Mouse (Mus musculus) myocyte (in vitro differentiated cells): Measurements from ENCODE around the gene Frmd4a. TPM values are rescaled to one million over a fixed set of nuclear protein-coding genes. Genes with fewer than 3 reads are reported as not detected.
A peak's percentile ranks its signal among the peaks of the same experiment; 100 is the strongest.

Experiments used
- H3K27me3 ChIP-seq: one replicate; pipeline ENCODE4 v1.6.1; 2011; ENCODE audit not compliant: control insufficient read depth, insufficient read depth, insufficient read length
- H3K36me3 ChIP-seq: one replicate; pipeline ENCODE4 v1.6.1; 2011; ENCODE audit not compliant: control insufficient read depth, insufficient read depth
- H3K4me2 ChIP-seq: one replicate; pipeline ENCODE4 v1.6.1; 2011; ENCODE audit warnings: low read depth, control low read depth
- H3K4me3 ChIP-seq: one replicate; pipeline ENCODE4 v1.5.1; 2011; ENCODE audit warnings: mild to moderate bottlenecking, control low read depth, moderate library complexity
- H3K79me2 ChIP-seq: one replicate; pipeline ENCODE4 v1.6.1; 2011; ENCODE audit not compliant: control insufficient read depth, insufficient read depth
- H3ac ChIP-seq: one replicate; pipeline ENCODE4 v1.6.1; 2011; ENCODE audit not compliant: control insufficient read depth, insufficient read length
- CEBPB ChIP-seq: IDR thresholded peaks from 2 replicates; pipeline ENCODE4 v1.6.1; 2011; ENCODE audit warnings: mild to moderate bottlenecking, moderate library complexity; ENCODE audit not compliant: poor library complexity, insufficient read depth, severe bottlenecking
- E2F4 ChIP-seq: IDR thresholded peaks from one replicate; pipeline ENCODE4 v1.6.1; 2011; ENCODE audit warnings: mild to moderate bottlenecking, control low read depth, moderate library complexity; ENCODE audit not compliant: insufficient read depth
- MAX ChIP-seq: IDR thresholded peaks from one replicate; pipeline ENCODE4 v1.6.1; 2011; ENCODE audit warnings: low read depth, mild to moderate bottlenecking, control low read depth
- MYOD1 ChIP-seq, 3 experiments: IDR thresholded peaks; one replicate each; pipeline ENCODE4 v1.6.1; 2011; ENCODE audit warnings: control low read depth in 2 of 3, low read depth in 2 of 3, mild to moderate bottlenecking in 2 of 3, moderate library complexity in 1 of 3; ENCODE audit not compliant: insufficient read length in 2 of 3, control insufficient read depth in 1 of 3
- MYOG ChIP-seq, 3 experiments: IDR thresholded peaks; one replicate each; pipeline ENCODE4 v1.6.1; 2011; ENCODE audit warnings: control low read depth in 2 of 3, low read depth in 2 of 3, mild to moderate bottlenecking in 2 of 3; ENCODE audit not compliant: insufficient read length in 2 of 3, control insufficient read depth in 1 of 3, insufficient read depth in 1 of 3
- POLR2A ChIP-seq: IDR thresholded peaks from one replicate; pipeline ENCODE4 v1.6.1; 2011; ENCODE audit warnings: low read depth, mild to moderate bottlenecking, control low read depth, moderate library complexity; ENCODE audit not compliant: insufficient read length
- POLR2AphosphoS2 ChIP-seq: IDR thresholded peaks from one replicate; pipeline ENCODE4 v1.6.1; 2011; ENCODE audit warnings: low read depth, control low read depth; ENCODE audit not compliant: insufficient read length
- REST ChIP-seq: IDR thresholded peaks from one replicate; pipeline ENCODE4 v1.6.1; 2011; ENCODE audit warnings: mild to moderate bottlenecking, control low read depth, moderate library complexity; ENCODE audit not compliant: insufficient read depth, insufficient read length
- SRF ChIP-seq: IDR thresholded peaks from one replicate; pipeline ENCODE4 v1.6.1; 2011; ENCODE audit warnings: low read depth; ENCODE audit not compliant: control insufficient read depth, insufficient read length
- TCF12 ChIP-seq: IDR thresholded peaks from one replicate; pipeline ENCODE4 v1.6.1; 2011; ENCODE audit warnings: mild to moderate bottlenecking, control low read depth; ENCODE audit not compliant: poor library complexity, insufficient read depth, severe bottlenecking
- TCF3 ChIP-seq: IDR thresholded peaks from one replicate; pipeline ENCODE4 v1.6.1; 2011; ENCODE audit warnings: low read depth, control low read depth; ENCODE audit not compliant: insufficient read length
- USF1 ChIP-seq: IDR thresholded peaks from one replicate; pipeline ENCODE4 v1.6.1; 2011; ENCODE audit warnings: low read depth, mild to moderate bottlenecking, control low read depth, moderate library complexity
- polyA plus RNA-seq: library from polyadenylated mRNA; unstranded; fragments of >200 nt; fragmentation: generic; extraction: Trizol; gene quantifications from one replicate; pipeline ENCODE4 v1.2.1, GENCODE M21; 2012; ENCODE audit warnings: missing spikeins

Frmd4a gene
- polyA plus RNA-seq, 1 experiment = 24.7 TPM

DNA sequence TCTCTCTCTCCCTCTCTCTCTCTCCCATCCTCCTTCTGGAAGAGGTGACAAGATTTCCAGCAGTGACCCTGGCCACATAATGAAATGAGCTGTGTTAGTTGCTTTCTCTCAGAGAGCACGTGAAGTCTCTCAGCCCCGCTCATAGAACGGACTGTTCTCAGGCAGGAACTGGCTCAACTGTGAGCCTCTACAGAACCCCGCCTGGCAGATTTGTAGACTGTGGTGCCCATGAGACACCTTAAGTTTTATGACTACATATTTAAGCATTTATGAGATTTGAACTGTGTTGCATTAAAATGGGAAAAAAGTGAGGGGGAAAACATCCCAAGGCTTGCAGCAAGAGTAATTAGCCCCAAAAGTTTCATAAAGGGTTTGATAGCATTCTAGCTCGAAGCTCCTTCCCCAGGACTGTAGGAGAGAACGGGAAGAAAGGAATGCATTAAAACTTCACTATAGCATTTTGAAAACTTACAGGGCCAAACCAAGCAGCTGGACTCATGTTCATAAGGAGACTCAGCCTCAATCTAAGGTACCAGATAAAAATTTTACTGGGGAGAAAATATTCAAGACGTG lies 339.4 kb downstream of the Frmd4a start:
- Histone ChIP-seq H3K36me3 (no peaks in the 10 kb centered on the region), H3ac (no peak overlapping the region), H3K27me3 (no peaks in the 10 kb centered on the region), H3K79me2 (peaks cover 4% of the 10 kb centered on the region), H3K4me3 (no peak overlapping the region), H3K4me2 (no peak overlapping the region)
- TF ChIP-seq REST (no peak), USF1 (no peak), MYOD1 (IDR thresholded peaks at IDR 0.05; ENCODE audit: control insufficient read depth in 1 of 3, insufficient read length in 2 of 3, low read depth in 2 of 3) (no peak), MYOG (IDR thresholded peaks at IDR 0.05; ENCODE audit: control insufficient read depth in 1 of 3, insufficient read depth in 1 of 3, insufficient read length in 2 of 3, low read depth in 2 of 3) (no peak), TCF3 (no peak), TCF12 (no peak), POLR2A (no peak), POLR2AphosphoS2 (no peak), SRF (no peak), CEBPB (no peak), MAX (no peak), E2F4 (no peak)

DNA sequence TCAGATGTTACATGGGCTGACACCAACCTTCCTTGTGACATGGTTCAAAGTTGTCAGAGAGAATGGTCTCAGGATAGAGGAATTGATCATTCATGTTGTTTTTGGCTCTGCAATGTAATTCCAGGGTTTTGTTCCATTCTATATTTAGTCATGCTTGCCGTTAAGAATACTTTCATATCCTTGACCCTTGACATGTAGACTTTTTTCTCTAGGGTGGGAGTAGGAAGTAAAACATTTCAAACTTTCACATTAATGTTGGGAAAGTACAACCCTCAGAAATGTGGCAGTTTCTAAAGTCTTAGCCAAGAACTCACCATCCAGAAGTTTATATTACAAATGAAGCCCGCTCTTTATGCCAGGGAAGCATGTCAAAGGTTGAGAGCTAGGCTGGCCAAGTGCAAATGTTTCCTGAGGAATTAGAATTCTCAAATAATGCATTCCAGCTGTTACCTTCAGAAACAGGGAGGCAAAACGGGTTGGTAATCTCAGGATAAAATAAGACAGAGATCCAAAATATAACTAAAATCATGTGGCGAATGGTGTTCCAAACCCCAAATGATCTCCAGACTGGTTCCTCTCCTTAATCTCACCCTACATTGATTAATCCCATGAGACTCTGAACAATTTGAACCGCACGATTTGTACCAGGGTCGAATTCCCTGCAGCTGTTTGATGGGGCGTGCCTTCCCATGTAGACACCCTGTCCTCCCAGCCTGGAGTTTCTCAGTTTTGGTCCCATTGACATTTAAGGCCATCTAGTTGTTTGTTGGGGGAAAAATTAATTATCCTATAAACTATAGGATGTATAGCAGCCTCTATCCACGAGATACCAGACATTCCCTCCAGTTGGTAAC lies 344.7 kb downstream of the Frmd4a start:
- Histone ChIP-seq H3K27me3 (no peaks in the 10 kb centered on the region), H3K4me2 (no peak overlapping the region), H3K79me2 (peaks cover 4% of the 10 kb centered on the region), H3K4me3 (no peak overlapping the region), H3K36me3 (no peaks in the 10 kb centered on the region), H3ac (no peak overlapping the region)
- TF ChIP-seq POLR2A (no peak), TCF3 (no peak), USF1 (no peak), SRF (no peak), POLR2AphosphoS2 (no peak), TCF12 (peak; percentile 35), MAX (no peak), CEBPB (no peak), MYOD1 (IDR thresholded peaks at IDR 0.05; ENCODE audit: control insufficient read depth in 1 of 3, insufficient read length in 2 of 3, low read depth in 2 of 3) (peak in 2 of 3 experiments; percentile 61 to 65), E2F4 (no peak), MYOG (IDR thresholded peaks at IDR 0.05; ENCODE audit: control insufficient read depth in 1 of 3, insufficient read depth in 1 of 3, insufficient read length in 2 of 3, low read depth in 2 of 3) (peak in 2 of 3 experiments; percentile 5 to 58), REST (no peak)

DNA sequence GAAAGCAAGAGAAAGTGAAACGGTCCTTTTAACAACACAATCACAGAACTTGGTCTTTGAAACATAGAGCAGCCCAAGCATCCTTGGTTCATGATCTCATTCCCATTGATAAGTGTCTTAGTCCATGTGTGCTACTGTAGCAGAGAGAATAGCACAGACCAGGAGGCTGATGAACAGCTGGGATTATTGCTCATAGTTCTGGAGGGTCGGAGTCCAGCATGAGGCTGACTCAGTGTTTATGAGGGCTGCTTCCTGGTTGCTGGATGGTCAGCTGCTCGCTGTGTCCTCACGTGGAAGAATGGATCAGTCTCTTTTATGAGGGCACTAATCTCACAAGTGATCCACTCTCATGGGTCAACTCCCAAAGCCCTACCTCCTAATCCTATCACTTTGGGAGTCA lies 347.4 kb downstream of the Frmd4a start:
- H3K27me3 ChIP-seq = no peaks in the 10 kb centered on the region
- no peak overlapping the region for H3K4me3 ChIP-seq
- H3K36me3 ChIP-seq = no peaks in the 10 kb centered on the region
- H3K79me2 ChIP-seq = peaks cover 4% of the 10 kb centered on the region
- H3ac ChIP-seq = no peak overlapping the region
- TF ChIP-seq E2F4 (no peak), MYOG (IDR thresholded peaks at IDR 0.05; ENCODE audit: control insufficient read depth in 1 of 3, insufficient read depth in 1 of 3, insufficient read length in 2 of 3, low read depth in 2 of 3) (peak; percentile 41 to 88 (median 73)), MYOD1 (IDR thresholded peaks at IDR 0.05; ENCODE audit: control insufficient read depth in 1 of 3, insufficient read length in 2 of 3, low read depth in 2 of 3) (peak in 2 of 3 experiments; percentile 85 to 87), TCF3 (peak; percentile 49), MAX (no peak), TCF12 (peak; percentile 19), USF1 (peak; percentile 33), CEBPB (no peak), SRF (no peak), REST (no peak), POLR2AphosphoS2 (no peak), POLR2A (no peak)
- H3K4me2 ChIP-seq = peak overlapping the region; percentile 3

DNA sequence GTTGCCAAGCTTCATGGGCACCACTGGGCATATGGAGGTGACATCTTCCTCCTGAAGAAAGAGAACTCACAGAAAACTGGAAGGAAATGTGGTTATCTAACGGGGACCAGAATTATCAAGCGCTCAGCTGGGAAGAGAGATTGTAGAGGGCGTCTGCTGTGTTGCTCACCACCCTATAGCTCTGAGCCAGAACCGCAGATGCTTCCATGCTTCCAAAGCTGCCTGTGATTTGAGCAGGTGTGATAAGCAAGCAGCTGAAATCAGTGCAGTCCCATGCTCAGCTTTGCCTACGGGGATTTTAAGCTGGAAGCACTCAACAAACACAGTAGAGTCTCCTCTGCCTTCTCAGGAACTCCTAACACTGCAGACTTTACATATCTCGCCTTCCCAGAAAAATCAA lies 351.0 kb downstream of the Frmd4a start:
- Histone ChIP-seq H3K4me2 (no peak overlapping the region), H3K4me3 (no peak overlapping the region), H3K79me2 (no peaks in the 10 kb centered on the region), H3K36me3 (no peaks in the 10 kb centered on the region), H3ac (no peak overlapping the region), H3K27me3 (no peaks in the 10 kb centered on the region)
- TF ChIP-seq E2F4 (no peak), MYOD1 (IDR thresholded peaks at IDR 0.05; ENCODE audit: control insufficient read depth in 1 of 3, insufficient read length in 2 of 3, low read depth in 2 of 3) (no peak), USF1 (no peak), MYOG (IDR thresholded peaks at IDR 0.05; ENCODE audit: control insufficient read depth in 1 of 3, insufficient read depth in 1 of 3, insufficient read length in 2 of 3, low read depth in 2 of 3) (peak in 1 of 3 experiments; percentile 22)
